Mouse (Mus musculus) lung, adult 2 months (tissue): ENCODE measurements around the gene Sct.

Experiments
- CTCF ChIP-seq: fragments of 200-500 bp; IDR thresholded peaks from 2 replicates; pipeline ENCODE4 v1.5.1; 2011; ENCODE audit warnings: mild to moderate bottlenecking, low read length, control low read depth; ENCODE audit not compliant: insufficient read depth
- POLR2A ChIP-seq: fragments of 200-500 bp; IDR thresholded peaks from 2 replicates; pipeline ENCODE4 v1.6.1; 2011; ENCODE audit warnings: low read depth, mild to moderate bottlenecking, control low read depth, low read length, borderline replicate concordance; ENCODE audit errors: extremely low read depth

DNA sequence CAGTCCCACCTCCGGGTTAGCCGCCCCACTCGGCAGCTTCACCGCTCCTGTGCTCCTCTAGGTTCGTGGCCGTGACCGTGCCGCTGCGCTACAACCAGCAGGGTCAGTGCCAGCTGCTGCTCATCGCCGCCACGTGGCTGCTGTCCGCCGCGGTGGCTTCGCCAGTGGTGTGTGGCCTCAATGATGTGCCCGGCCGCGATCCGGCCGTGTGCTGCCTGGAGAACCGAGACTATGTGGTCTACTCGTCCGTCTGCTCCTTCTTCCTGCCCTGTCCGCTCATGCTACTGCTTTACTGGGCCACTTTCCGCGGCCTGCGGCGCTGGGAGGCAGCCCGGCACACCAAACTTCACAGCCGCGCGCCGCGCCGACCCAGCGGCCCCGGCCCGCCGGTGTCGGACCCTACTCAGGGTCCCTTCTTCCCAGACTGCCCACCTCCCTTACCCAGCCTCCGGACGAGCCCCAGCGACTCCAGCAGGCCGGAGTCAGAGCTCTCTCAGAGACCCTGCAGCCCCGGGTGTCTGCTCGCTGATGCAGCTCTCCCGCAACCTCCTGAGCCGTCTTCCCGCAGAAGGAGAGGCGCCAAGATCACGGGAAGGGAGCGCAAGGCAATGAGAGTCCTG is 15.0 kb upstream of the Sct start:
- TF ChIP-seq POLR2A (no peak), CTCF (no peak)
